Mouse (Mus musculus) stomach, embryonic 16.5 days (tissue): ENCODE data around the gene Pnliprp1. TPM values are rescaled to one million over a fixed set of nuclear protein-coding genes. Genes with fewer than 3 reads are reported as not detected.

Experiments used
- ATAC-seq: fragments of 200-750 bp; cut with Nextera tagmentation; 2 replicates; pipeline ENCODE4 v1.8.0; 2017; ENCODE audit warnings: moderate number of reproducible peaks, moderate TSS enrichment; ENCODE audit not compliant: insufficient read depth, low FRiP score
- H3K27ac ChIP-seq: fragments of 300-500 bp; sonication (generic); 2 replicates; pipeline ENCODE4 v1.5.1; 2014; ENCODE audit warnings: low read length
- H3K27me3 ChIP-seq: fragments of 300-500 bp; sonication (generic); 2 replicates; pipeline ENCODE4 v1.6.1; 2014; ENCODE audit warnings: low read length, control low read depth, mixed read lengths; ENCODE audit not compliant: control insufficient read depth, insufficient read depth
- H3K36me3 ChIP-seq: fragments of 300-500 bp; sonication (generic); 2 replicates; pipeline ENCODE4 v1.6.1; 2014; ENCODE audit warnings: low read length; ENCODE audit not compliant: control insufficient read depth, insufficient read depth
- H3K4me1 ChIP-seq: fragments of 300-500 bp; sonication (generic); 2 replicates; pipeline ENCODE4 v1.6.1; 2014; ENCODE audit warnings: low read length, control low read depth, mixed read lengths; ENCODE audit not compliant: control insufficient read depth, insufficient read depth
- H3K4me2 ChIP-seq: fragments of 300-500 bp; sonication (generic); 2 replicates; pipeline ENCODE4 v1.6.1; 2014; ENCODE audit warnings: low read depth, low read length, mixed read lengths
- H3K4me3 ChIP-seq: fragments of 300-500 bp; sonication (generic); replicated peaks from 2 replicates; pipeline ENCODE4 v1.5.1; 2014; ENCODE audit warnings: mild to moderate bottlenecking, low read length
- H3K9ac ChIP-seq: fragments of 300-500 bp; sonication (generic); 2 replicates; pipeline ENCODE4 v1.6.1; 2014; ENCODE audit warnings: low read length
- H3K9me3 ChIP-seq: fragments of 300-500 bp; sonication (generic); replicated peaks from 2 replicates; pipeline ENCODE4 v1.6.1; 2016; ENCODE audit warnings: low read length, control low read depth; ENCODE audit not compliant: control insufficient read depth
- whole genome bisulfite sequencing: fragments of 180-500 bp; shearing (Covaris S2); extraction: QIAGEN DNeasy Blood & Tissue Kit; methylation state at CpG from one replicate; pipeline ENCODE4 v1.1.7; 2014; 5-methylcytosine and 5-hydroxymethylcytosine counted together
- polyA plus RNA-seq: library from polyadenylated mRNA; unstranded; fragments of >200 nt; fragmentation: Nextera tagmentation; extraction: Ambion mirVana; gene quantifications from 2 replicates; pipeline ENCODE4 v1.2.1, GENCODE M21; 2015

Gene Pnliprp1
- polyA plus RNA-seq, 1 experiment from 2014 or later, result 4,083 TPM

- H3K9me3 ChIP-seq, result no peaks in the 10 kb centered on the region
- H3K4me2 ChIP-seq, result no peak overlapping the region
- no peaks in the 10 kb centered on the region for H3K27me3 ChIP-seq
- no peak overlapping the region for H3K4me3 ChIP-seq
- ATAC-seq, result peak; percentile 61
- no peaks in the 10 kb centered on the region for H3K36me3 ChIP-seq
- 0 out of 2 replicates have a peak overlapping the region, but pooled peaks have one; percentile 28 for H3K27ac ChIP-seq
- no peak overlapping the region for H3K9ac ChIP-seq
- 45% methylated on average over 5 of the region's 5 CpGs for WGBS
- peaks cover 9% of the 10 kb centered on the region; the same call in 1 of the 2 replicates for H3K4me1 ChIP-seq
Measured at GRCm38 (mm10) chr19:58727756-58728155, 931 bp upstream of the Pnliprp1 start.

- no peak for ATAC-seq
- no peak overlapping the region for H3K27ac ChIP-seq
- no peak overlapping the region for H3K9ac ChIP-seq
- peaks cover 4% of the 10 kb centered on the region; the same call in 1 of the 2 replicates for H3K4me1 ChIP-seq
- no peak overlapping the region for H3K4me3 ChIP-seq
- no peak overlapping the region for H3K4me2 ChIP-seq
- no peaks in the 10 kb centered on the region for H3K9me3 ChIP-seq
- 78% methylated on average over 6 of the region's 6 CpGs for whole genome bisulfite sequencing
- no peaks in the 10 kb centered on the region for H3K27me3 ChIP-seq
- no peaks in the 10 kb centered on the region for H3K36me3 ChIP-seq
Measured at GRCm38 (mm10) chr19:58733216-58733615, 4.5 kb downstream of the Pnliprp1 start.

GRCm38 (mm10) chr19:58738111-58738510 lies 9.4 kb downstream of the Pnliprp1 start:
- 80% methylated on average over 4 of the region's 4 CpGs for WGBS
- no peaks in the 10 kb centered on the region for H3K27me3 ChIP-seq
- no peak for ATAC-seq
- H3K9ac ChIP-seq, result no peak overlapping the region
- no peaks in the 10 kb centered on the region for H3K9me3 ChIP-seq
- no peak overlapping the region for H3K4me3 ChIP-seq
- no peak overlapping the region for H3K4me2 ChIP-seq
- H3K36me3 ChIP-seq, result no peaks in the 10 kb centered on the region
- H3K27ac ChIP-seq, result no peak overlapping the region
- H3K4me1 ChIP-seq, result no peaks in the 10 kb centered on the region

GRCm38 (mm10) chr19:58741036-58741435 lies 12.3 kb downstream of the Pnliprp1 start:
- 79% methylated on average over 6 of the region's 6 CpGs for whole genome bisulfite sequencing
- ATAC-seq, result no peak
- Histone ChIP-seq H3K27me3 (no peaks in the 10 kb centered on the region), H3K9me3 (no peaks in the 10 kb centered on the region), H3K36me3 (no peaks in the 10 kb centered on the region), H3K4me1 (no peaks in the 10 kb centered on the region), H3K4me3 (no peak overlapping the region), H3K4me2 (no peak overlapping the region), H3K9ac (no peak overlapping the region), H3K27ac (no peak overlapping the region)

GRCm38 (mm10) chr19:58742711-58743110 lies 14.0 kb downstream of the Pnliprp1 start:
- ATAC-seq, result no peak
- Histone ChIP-seq H3K4me1 (no peaks in the 10 kb centered on the region), H3K4me3 (no peak overlapping the region), H3K9me3 (no peaks in the 10 kb centered on the region), H3K36me3 (no peaks in the 10 kb centered on the region), H3K27me3 (no peaks in the 10 kb centered on the region), H3K4me2 (no peak overlapping the region), H3K27ac (no peak overlapping the region), H3K9ac (no peak overlapping the region)
- WGBS, result 78% methylated on average over 4 of the region's 4 CpGs

GRCm38 (mm10) chr19:58743736-58744135 lies 15.0 kb downstream of the Pnliprp1 start:
- H3K27me3 ChIP-seq, result no peaks in the 10 kb centered on the region
- whole genome bisulfite sequencing, result 59% methylated on average over 4 of the region's 4 CpGs
- no peak for ATAC-seq
- no peaks in the 10 kb centered on the region for H3K4me1 ChIP-seq
- no peak overlapping the region for H3K27ac ChIP-seq
- H3K9ac ChIP-seq, result no peak overlapping the region
- no peak overlapping the region for H3K4me2 ChIP-seq
- H3K9me3 ChIP-seq, result no peaks in the 10 kb centered on the region
- H3K36me3 ChIP-seq, result no peaks in the 10 kb centered on the region
- H3K4me3 ChIP-seq, result no peak overlapping the region

GRCm38 (mm10) chr19:58747498-58748000 lies 18.9 kb downstream of the Pnliprp1 start:
- H3K27me3 ChIP-seq, result no peaks in the 10 kb centered on the region
- 77% methylated on average over 9 of the region's 9 CpGs for WGBS
- no peaks in the 10 kb centered on the region for H3K9me3 ChIP-seq
- H3K36me3 ChIP-seq, result no peaks in the 10 kb centered on the region
- no peak overlapping the region for H3K4me2 ChIP-seq
- H3K4me3 ChIP-seq, result no peak overlapping the region
- ATAC-seq, result 0 out of 2 replicates have a peak, but pooled peaks have one; percentile 18
- no peak overlapping the region for H3K9ac ChIP-seq
- no peaks in the 10 kb centered on the region for H3K4me1 ChIP-seq
- H3K27ac ChIP-seq, result no peak overlapping the region

- Histone ChIP-seq H3K9ac (no peak overlapping the region), H3K9me3 (0 out of 2 replicates have a peak, but pooled peaks cover 4% of the 10 kb centered on the region), H3K4me3 (no peak overlapping the region), H3K27ac (no peak overlapping the region), H3K27me3 (no peaks in the 10 kb centered on the region), H3K4me2 (no peak overlapping the region), H3K36me3 (no peaks in the 10 kb centered on the region), H3K4me1 (no peaks in the 10 kb centered on the region)
- WGBS, result 58% methylated on average over 2 of the region's 2 CpGs
- no peak for ATAC-seq
Measured at GRCm38 (mm10) chr19:58750822-58751221, 22.1 kb downstream of the Pnliprp1 start.

GRCm38 (mm10) chr19:58751504-58751903 lies 22.8 kb downstream of the Pnliprp1 start:
- Histone ChIP-seq H3K36me3 (no peaks in the 10 kb centered on the region), H3K27me3 (no peaks in the 10 kb centered on the region), H3K27ac (no peak overlapping the region), H3K4me2 (no peak overlapping the region), H3K9me3 (peaks cover 7% of the 10 kb centered on the region), H3K9ac (no peak overlapping the region), H3K4me1 (no peaks in the 10 kb centered on the region), H3K4me3 (no peak overlapping the region)
- whole genome bisulfite sequencing, result 63% methylated on average over 2 of the region's 2 CpGs
- ATAC-seq, result no peak
